Mouse (Mus musculus) stomach, postnatal 0 days (tissue): Measurements from ENCODE around the gene Zcrb1.

Experiments used
- CTCF ChIP-seq: IDR thresholded peaks from 2 replicates; pipeline ENCODE4 v1.5.1; 2016; ENCODE audit warnings: antibody characterized with exemption, low read depth, mild to moderate bottlenecking, moderate library complexity
- EP300 ChIP-seq: optimal IDR thresholded peaks from 2 replicates; pipeline ENCODE3; 2016; ENCODE audit warnings: antibody characterized with exemption

DNA sequence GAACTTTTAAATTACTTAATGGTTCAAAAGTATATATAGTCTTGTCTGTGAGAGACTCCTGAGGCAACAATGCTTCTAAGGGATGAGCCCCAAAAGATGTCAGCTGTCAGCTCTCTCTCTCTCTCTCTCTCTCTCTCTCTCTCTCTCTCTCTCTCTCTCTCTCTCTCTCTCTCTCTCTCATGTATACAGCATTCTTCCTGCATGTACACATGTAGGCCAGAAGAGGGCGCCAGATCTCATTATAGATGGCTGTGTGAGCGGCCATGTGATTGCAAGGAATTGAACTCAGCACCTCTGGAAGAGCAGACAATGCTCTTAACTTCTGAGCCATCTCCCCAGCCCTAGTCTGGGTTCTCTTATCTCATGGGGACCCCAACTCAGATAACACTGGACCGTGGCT lies 19.0 kb downstream of the Zcrb1 start:
- peak; percentile 64 for TF ChIP-seq CTCF
- no peak for TF ChIP-seq EP300
